Mouse (Mus musculus): ENCODE measurements around the gene Nkx2-5.

The Nkx2-5 gene

GRCm38 (mm10) chr17:26844909-26845148 lies at the start of gene Nkx2-5:
Nkx2-5 (minus strand) TSS chr17:26845009.
- DNase-seq (ENCODE audit: low read depth, low spot score) = no peak

GRCm38 (mm10) chr17:26894342-26894741 lies 49.5 kb upstream of the Nkx2-5 start:
- no peak for DNase-seq (ENCODE audit: low read depth, low spot score)

- no peak for DNase-seq (ENCODE audit: low read depth, low spot score)
Measured at GRCm38 (mm10) chr17:26893492-26893891, 48.7 kb upstream of the Nkx2-5 start.

- DNase-seq (ENCODE audit: low read depth, low spot score) = no peak
Measured at GRCm38 (mm10) chr17:26892635-26893375, 48.0 kb upstream of the Nkx2-5 start.

- DNase-seq (ENCODE audit: low read depth, low spot score) = no peak
Measured at GRCm38 (mm10) chr17:26887926-26888325, 43.1 kb upstream of the Nkx2-5 start.

GRCm38 (mm10) chr17:26886047-26886749 lies 41.4 kb upstream of the Nkx2-5 start:
- DNase-seq (ENCODE audit: low read depth, low spot score) = peak; percentile 88

- peak; percentile 52 for DNase-seq (ENCODE audit: low read depth, low spot score)
Measured at GRCm38 (mm10) chr17:26884995-26885926, 40.5 kb upstream of the Nkx2-5 start.

GRCm38 (mm10) chr17:26883585-26883984 lies 38.8 kb upstream of the Nkx2-5 start:
- DNase-seq (ENCODE audit: low read depth, low spot score) = no peak

- no peak for DNase-seq (ENCODE audit: low read depth, low spot score)
Measured at GRCm38 (mm10) chr17:26882706-26883105, 37.9 kb upstream of the Nkx2-5 start.

- no peak for DNase-seq (ENCODE audit: low read depth, low spot score)
Measured at GRCm38 (mm10) chr17:26879235-26879634, 34.4 kb upstream of the Nkx2-5 start.

GRCm38 (mm10) chr17:26877927-26878326 lies 33.1 kb upstream of the Nkx2-5 start:
- no peak for DNase-seq (ENCODE audit: low read depth, low spot score)

GRCm38 (mm10) chr17:26874542-26874941 lies 29.7 kb upstream of the Nkx2-5 start:
- DNase-seq (ENCODE audit: low read depth, low spot score) = no peak

GRCm38 (mm10) chr17:26873502-26873901 lies 28.7 kb upstream of the Nkx2-5 start:
- DNase-seq (ENCODE audit: low read depth, low spot score) = no peak

- no peak for DNase-seq (ENCODE audit: low read depth, low spot score)
Measured at GRCm38 (mm10) chr17:26872870-26873269, 28.1 kb upstream of the Nkx2-5 start.

- no peak for DNase-seq (ENCODE audit: low read depth, low spot score)
Measured at GRCm38 (mm10) chr17:26868756-26869155, 23.9 kb upstream of the Nkx2-5 start.

- no peak for DNase-seq (ENCODE audit: low read depth, low spot score)
Measured at GRCm38 (mm10) chr17:26865156-26865555, 20.3 kb upstream of the Nkx2-5 start.

GRCm38 (mm10) chr17:26864343-26864742 lies 19.5 kb upstream of the Nkx2-5 start:
- DNase-seq (ENCODE audit: low read depth, low spot score) = no peak

- no peak for DNase-seq (ENCODE audit: low read depth, low spot score)
Measured at GRCm38 (mm10) chr17:26861793-26862192, 17.0 kb upstream of the Nkx2-5 start.

- no peak for DNase-seq (ENCODE audit: low read depth, low spot score)
Measured at GRCm38 (mm10) chr17:26861383-26861782, 16.6 kb upstream of the Nkx2-5 start.

- no peak for DNase-seq (ENCODE audit: low read depth, low spot score)
Measured at GRCm38 (mm10) chr17:26860906-26861305, 16.1 kb upstream of the Nkx2-5 start.

- no peak for DNase-seq (ENCODE audit: low read depth, low spot score)
Measured at GRCm38 (mm10) chr17:26852262-26852661, 7.5 kb upstream of the Nkx2-5 start.

- no peak for DNase-seq (ENCODE audit: low read depth, low spot score)
Measured at GRCm38 (mm10) chr17:26851136-26851460, 6.3 kb upstream of the Nkx2-5 start.
